9 mouse cellular contexts compared by ENCODE assay signal in genomic region chr11:52129621-52130450, GRCm38 (mm10). TPM values are rescaled to one million over a fixed set of nuclear protein-coding genes. Genes with fewer than 3 reads are reported as not detected.
DNase-seq lines count a peak whose midpoint lies in the region; ATAC-seq and TF ChIP-seq lines count a peak whose summit lies in the region.
"Had no signal": no experiment of that assay in that cellular context is flagged by ENCODE, and none has a peak within 500 bp of the region (broad histone marks: within the 10 kb centered on the region; RNA-seq: fewer than 3 reads in every experiment).

No protein-coding gene starts in this region.

- H3K4me2 ChIP-seq in liver, embryonic 12.5 days: no peak overlapping the region

- TF ChIP-seq CTCF in liver, adult 2 months (IDR thresholded peaks at IDR 0.05; ENCODE audit: low read depth, low read length): no peak

- no peak for TF ChIP-seq POLR2A in liver, adult 2 months (IDR thresholded peaks at IDR 0.05; ENCODE audit: extremely low read depth, insufficient read depth, low read length)

- H3K9me3 ChIP-seq in liver, embryonic 12.5 days (replicated peaks): no peaks in the 10 kb centered on the region

- H3K27ac ChIP-seq in liver, adult 2 months (replicated peaks; ENCODE audit: insufficient read depth, low read depth, low read length): no peak overlapping the region
- no peak overlapping the region for H3K27ac ChIP-seq in liver, embryonic 12.5 days

- H3K79me2 ChIP-seq in liver, adult 2 months (ENCODE audit: control insufficient read depth, insufficient read depth, low read length): no peaks in the 10 kb centered on the region

- H3K4me3 ChIP-seq in liver, adult 2 months (ENCODE audit: insufficient read depth, low read depth, low read length): no peak overlapping the region
- no peak overlapping the region for H3K4me3 ChIP-seq in liver, embryonic 12.5 days

- peak; percentile 54 for DNase-seq in liver, adult 2 months (ENCODE audit: extremely low read depth, low read depth, low spot score)
- peak; percentile 35 to 55 for DNase-seq in frontal cortex, postnatal 25 days (ENCODE audit: low spot score in 2 of 2)
- DNase-seq in layer of hippocampus, postnatal 10 days (ENCODE audit: low spot score in 2 of 2): peak; percentile 40 to 51
- DNase-seq in right cerebral cortex, adult 2 months (ENCODE audit: low spot score in 2 of 2): peak; percentile 70 to 74
- DNase-seq in thymus, postnatal 25 days: no peak
- DNase-seq in kidney, adult 8-10 months: no peak

- no peak overlapping the region for H3K9ac ChIP-seq in liver, adult 2 months (ENCODE audit: low read depth, low read length)
- H3K9ac ChIP-seq in liver, embryonic 12.5 days: no peak overlapping the region

- no peaks in the 10 kb centered on the region for H3K4me1 ChIP-seq in liver, adult 2 months (ENCODE audit: control insufficient read depth, insufficient read depth, low read length)
- peaks cover 6% of the 10 kb centered on the region; the same call in 1 of the 2 replicates for H3K4me1 ChIP-seq in liver, embryonic 12.5 days

- peaks cover 4% of the 10 kb centered on the region for H3K36me3 ChIP-seq in liver, adult 2 months (ENCODE audit: control insufficient read depth, insufficient read depth, low read length)
- H3K36me3 ChIP-seq in liver, embryonic 12.5 days: peaks cover 20% of the 10 kb centered on the region

- no peaks in the 10 kb centered on the region for H3K27me3 ChIP-seq in liver, adult 2 months (ENCODE audit: control insufficient read depth, insufficient read depth, low read length)
- H3K27me3 ChIP-seq in liver, embryonic 12.5 days (replicated peaks): no peaks in the 10 kb centered on the region

- WGBS in liver, adult 2 months: 75% methylated on average over 10 of the region's 10 CpGs
- 79% methylated on average over 10 of the region's 10 CpGs for WGBS in liver, embryonic 12.5 days (ENCODE audit: insufficient replicate concordance)

- ATAC-seq in liver, embryonic 12.5 days: no peak
- no peak for ATAC-seq in erythroblast, adult 5-6 weeks (replicated peaks; ENCODE audit: low FRiP score, poor library complexity, severe bottlenecking)

RNA-seq across cellular contexts. Expression of gene Olfr1373, which starts 15.5 kb away (rescaled TPM):
- not detected in 2 replicates for total RNA-seq in liver, adult 2 months (2014; rRNA removed)
- polyA plus RNA-seq in liver, adult 2 months (2012; rRNA removed): not detected in 2 replicates
- polyA plus RNA-seq in liver, embryonic 12.5 days (2016; fragmentation: Nextera tagmentation; extraction: Ambion mirVana): not detected in 2 replicates
- not detected for total RNA-seq in layer of hippocampus, postnatal 10 days (2021)
- not detected in 2 replicates for total RNA-seq in erythroblast, adult 5-6 weeks (2015; ENCODE audit: low replicate concordance)
- not detected in 2 replicates for total RNA-seq in erythroblast, adult 5-6 weeks (2017; ENCODE audit: low replicate concordance)
- total RNA-seq: adrenal gland, postnatal 36 days had no signal

RNA-seq across cellular contexts. Expression of gene Ppp2ca, which starts 31.4 kb away (rescaled TPM):
- total RNA-seq in liver, adult 2 months (2014; rRNA removed): 35.2 and 37.3 TPM in 2 replicates
- 17.5 and 21.2 TPM in 2 replicates for polyA plus RNA-seq in liver, adult 2 months (2012; rRNA removed)
- polyA plus RNA-seq in liver, embryonic 12.5 days (2016; fragmentation: Nextera tagmentation; extraction: Ambion mirVana): 59.1 and 60.2 TPM in 2 replicates
- 100 to 1,000 TPM; 139 to 140 TPM for total RNA-seq in layer of hippocampus, postnatal 10 days (2021)
- 30.4 and 41.4 TPM in 2 replicates for total RNA-seq in erythroblast, adult 5-6 weeks (2015; ENCODE audit: low replicate concordance)
- 47.7 and 48.0 TPM in 2 replicates for total RNA-seq in erythroblast, adult 5-6 weeks (2017; ENCODE audit: low replicate concordance)

Comparison
In these comparisons a context has a peak if more than half of its experiments do, and no peak if none do; other contexts are left out.
1. DNase-seq: peak in liver, adult 2 months (single experiment), frontal cortex, postnatal 25 days (2 of 2), layer of hippocampus, postnatal 10 days (2 of 2) and right cerebral cortex, adult 2 months (2 of 2); none in thymus, postnatal 25 days (single experiment) and kidney, adult 8-10 months (0 of 2).